Mouse (Mus musculus) WW6 (cell line): ENCODE data around the gene Ggn.
"Not testable (repeated sequence)": the region's sequence is repeated elsewhere in the genome, so short reads cannot be mapped to it uniquely, and the experiment has no call there.

Source experiments
- DNase-seq: peaks from one replicate; pipeline ENCODE4 v3.0.0-alpha.2; 2013; ENCODE audit warnings: low read depth, low spot score

The Ggn gene

GRCm38 (mm10) chr7:29170066-29170754 is at the start of gene Ggn, which contains the start of gene Spred3:
Gene Ggn (plus strand): TSS chr7:29170210.
Gene Spred3 (minus strand): TSS chr7:29170411.
- no peak for DNase-seq

GRCm38 (mm10) chr7:29122821-29123220 is 47.2 kb upstream of the Ggn start:
- no peak for DNase-seq

- DNase-seq = no peak
Observed at GRCm38 (mm10) chr7:29123531-29124358, 46.3 kb upstream of the Ggn start.

- DNase-seq = peak; percentile 68
Observed at GRCm38 (mm10) chr7:29124970-29125369, 45.0 kb upstream of the Ggn start, which contains the start of gene Ryr1. Gene Ryr1 (minus strand): TSS chr7:29125179.

GRCm38 (mm10) chr7:29126173-29126915 is 43.7 kb upstream of the Ggn start:
- DNase-seq = peak; percentile 52

GRCm38 (mm10) chr7:29128725-29129124 is 41.3 kb upstream of the Ggn start:
- no peak for DNase-seq

GRCm38 (mm10) chr7:29134230-29134629 is 35.8 kb upstream of the Ggn start:
- no peak for DNase-seq

- DNase-seq = no peak
Observed at GRCm38 (mm10) chr7:29134693-29135386, 35.2 kb upstream of the Ggn start, which contains the start of gene Rasgrp4. Gene Rasgrp4 (plus strand): TSS chr7:29134851.

- no peak for DNase-seq
Observed at GRCm38 (mm10) chr7:29137429-29137828, 32.6 kb upstream of the Ggn start.

GRCm38 (mm10) chr7:29139237-29139636 is 30.8 kb upstream of the Ggn start:
- not testable (repeated sequence) for DNase-seq

- DNase-seq = no peak
Observed at GRCm38 (mm10) chr7:29141416-29141815, 28.6 kb upstream of the Ggn start.

- DNase-seq = no peak
Observed at GRCm38 (mm10) chr7:29144006-29144405, 26.0 kb upstream of the Ggn start.

- no peak for DNase-seq
Observed at GRCm38 (mm10) chr7:29146625-29147367, 23.2 kb upstream of the Ggn start.

GRCm38 (mm10) chr7:29148771-29149170 is 21.2 kb upstream of the Ggn start:
- DNase-seq = no peak

- no peak for DNase-seq
Observed at GRCm38 (mm10) chr7:29151486-29151885, 18.5 kb upstream of the Ggn start.

GRCm38 (mm10) chr7:29154018-29154720 is 15.8 kb upstream of the Ggn start:
- DNase-seq = no peak

GRCm38 (mm10) chr7:29155196-29155837 is 14.7 kb upstream of the Ggn start:
- DNase-seq = no peak

GRCm38 (mm10) chr7:29155838-29156782 is 13.9 kb upstream of the Ggn start, which contains the start of gene Fam98c:
Gene Fam98c (minus strand): TSS chr7:29156234.
- no peak for DNase-seq
